Mouse (Mus musculus) testis, adult 2 months (tissue): Measurements from ENCODE around the gene H2-DMa. TPM values are rescaled to one million over a fixed set of nuclear protein-coding genes. Genes with fewer than 3 reads are reported as not detected.

Source experiments
- H3K27ac ChIP-seq: fragments of 200-500 bp; 2 replicates; pipeline ENCODE4 v1.5.1; 2012; ENCODE audit warnings: low read depth, low read length; ENCODE audit not compliant: control insufficient read depth, insufficient read depth
- H3K27me3 ChIP-seq: fragments of 200-500 bp; 2 replicates; pipeline ENCODE4 v1.6.1; 2012; ENCODE audit warnings: mild to moderate bottlenecking, low read length, moderate library complexity; ENCODE audit not compliant: control insufficient read depth, insufficient read depth
- H3K36me3 ChIP-seq: fragments of 200-500 bp; 2 replicates; pipeline ENCODE4 v1.6.1; 2012; ENCODE audit warnings: mild to moderate bottlenecking, low read length; ENCODE audit not compliant: control insufficient read depth, insufficient read depth
- H3K4me1 ChIP-seq: fragments of 200-500 bp; 2 replicates; pipeline ENCODE4 v1.6.1; 2012; ENCODE audit warnings: low read length; ENCODE audit not compliant: control insufficient read depth, insufficient read depth
- H3K4me3 ChIP-seq: fragments of 200-500 bp; 2 replicates; pipeline ENCODE4 v1.5.1; 2012; ENCODE audit warnings: low read depth, mild to moderate bottlenecking, low read length, moderate library complexity, mixed read lengths; ENCODE audit not compliant: control insufficient read depth
- CTCF ChIP-seq: fragments of 200-500 bp; IDR thresholded peaks from 2 replicates; pipeline ENCODE4 v1.5.1; 2012; ENCODE audit warnings: low read depth, mild to moderate bottlenecking, inconsistent platforms, low read length, moderate library complexity; ENCODE audit not compliant: control insufficient read depth, insufficient read depth, insufficient replicate concordance
- POLR2A ChIP-seq: fragments of 200-500 bp; IDR thresholded peaks from 2 replicates; pipeline ENCODE4 v1.6.1; 2012; ENCODE audit warnings: low read depth, mild to moderate bottlenecking, inconsistent platforms, low read length, moderate library complexity; ENCODE audit not compliant: control insufficient read depth
- polyA plus RNA-seq: library from polyadenylated mRNA; depleted of rRNA; stranded (reverse); fragments of >200 nt; gene quantifications from 2 replicates; pipeline ENCODE4 v1.2.3, GENCODE M21; 2012

The H2-DMa gene
- polyA plus RNA-seq, 1 experiment: 33.8 TPM

GRCm38 (mm10) chr17:34104804-34105203 lies 14.5 kb upstream of the H2-DMa start:
- no peak for TF ChIP-seq POLR2A
- no peak for TF ChIP-seq CTCF
- H3K27ac ChIP-seq: no peak overlapping the region
- no peaks in the 10 kb centered on the region for H3K36me3 ChIP-seq
- H3K4me3 ChIP-seq: no peak overlapping the region
- peaks cover 2% of the 10 kb centered on the region; the same call in 1 of the 2 replicates for H3K4me1 ChIP-seq
- no peaks in the 10 kb centered on the region for H3K27me3 ChIP-seq

- Histone ChIP-seq H3K27ac (no peak overlapping the region), H3K4me1 (peaks cover 2% of the 10 kb centered on the region; the same call in 1 of the 2 replicates), H3K27me3 (no peaks in the 10 kb centered on the region), H3K36me3 (no peaks in the 10 kb centered on the region), H3K4me3 (no peak overlapping the region)
- no peak for TF ChIP-seq CTCF
- no peak for TF ChIP-seq POLR2A
Measured at GRCm38 (mm10) chr17:34106555-34106954, 12.8 kb upstream of the H2-DMa start.

GRCm38 (mm10) chr17:34107109-34107867 lies 12.1 kb upstream of the H2-DMa start:
- TF ChIP-seq POLR2A: no peak
- TF ChIP-seq CTCF: no peak

GRCm38 (mm10) chr17:34108460-34108859 lies 10.9 kb upstream of the H2-DMa start:
- Histone ChIP-seq H3K36me3 (peaks cover under 1% of the 10 kb centered on the region), H3K4me3 (no peak overlapping the region), H3K27ac (no peak overlapping the region), H3K27me3 (no peaks in the 10 kb centered on the region), H3K4me1 (no peaks in the 10 kb centered on the region)
- no peak for TF ChIP-seq CTCF
- TF ChIP-seq POLR2A: no peak

More at GRCm38 (mm10) chr17:34107109-34107867, 12.1 kb upstream of the H2-DMa start:
- H3K4me3 ChIP-seq: no peak overlapping the region
- no peaks in the 10 kb centered on the region for H3K4me1 ChIP-seq
- H3K36me3 ChIP-seq: no peaks in the 10 kb centered on the region
- H3K27ac ChIP-seq: no peak overlapping the region
- no peaks in the 10 kb centered on the region for H3K27me3 ChIP-seq

GRCm38 (mm10) chr17:34109038-34109805 lies 10.1 kb upstream of the H2-DMa start:
- no peaks in the 10 kb centered on the region for H3K4me1 ChIP-seq
- no peak overlapping the region for H3K4me3 ChIP-seq
- H3K27me3 ChIP-seq: no peaks in the 10 kb centered on the region
- peaks cover 5% of the 10 kb centered on the region for H3K36me3 ChIP-seq
- no peak overlapping the region for H3K27ac ChIP-seq
- TF ChIP-seq POLR2A: no peak
- TF ChIP-seq CTCF: no peak

- Histone ChIP-seq H3K4me1 (no peaks in the 10 kb centered on the region; the same call in 1 of the 2 replicates), H3K36me3 (peaks cover 5% of the 10 kb centered on the region), H3K4me3 (no peak overlapping the region), H3K27ac (no peak overlapping the region), H3K27me3 (no peaks in the 10 kb centered on the region)
- TF ChIP-seq POLR2A (no peak), CTCF (no peak)
Measured at GRCm38 (mm10) chr17:34109806-34110195, 9.5 kb upstream of the H2-DMa start.

GRCm38 (mm10) chr17:34110309-34110708 lies 9.0 kb upstream of the H2-DMa start:
- TF ChIP-seq POLR2A (no peak), CTCF (no peak)
- peaks cover 7% of the 10 kb centered on the region for H3K36me3 ChIP-seq
- no peak overlapping the region for H3K4me3 ChIP-seq
- H3K27ac ChIP-seq: no peak overlapping the region
- H3K27me3 ChIP-seq: no peaks in the 10 kb centered on the region
- no peaks in the 10 kb centered on the region; the same call in 1 of the 2 replicates for H3K4me1 ChIP-seq
